Mouse (Mus musculus) bone marrow macrophage, adult 2 months (primary cell): Measurements from ENCODE around the gene Tdrd9.

Experiments used
- CTCF ChIP-seq: IDR thresholded peaks from 2 replicates; pipeline ENCODE4 v1.5.1; 2012; ENCODE audit warnings: low read depth, mild to moderate bottlenecking, low read length, moderate library complexity
- POLR2A ChIP-seq: IDR thresholded peaks from 2 replicates; pipeline ENCODE4 v1.6.1; 2012; ENCODE audit warnings: mild to moderate bottlenecking, low read depth, low read length, borderline replicate concordance

- TF ChIP-seq POLR2A (no peak), CTCF (no peak)
Measured at GRCm38 (mm10) chr12:112080911-112081310, 109.6 kb downstream of the Tdrd9 start.
